Mouse (Mus musculus): ENCODE results near the gene Tm4sf5. TPM values are rescaled to one million over a fixed set of nuclear protein-coding genes. Genes with fewer than 3 reads are reported as not detected.

The Tm4sf5 gene
- polyA plus RNA-seq, 1 experiment from 2014 or later, result 91.8 TPM

DNA sequence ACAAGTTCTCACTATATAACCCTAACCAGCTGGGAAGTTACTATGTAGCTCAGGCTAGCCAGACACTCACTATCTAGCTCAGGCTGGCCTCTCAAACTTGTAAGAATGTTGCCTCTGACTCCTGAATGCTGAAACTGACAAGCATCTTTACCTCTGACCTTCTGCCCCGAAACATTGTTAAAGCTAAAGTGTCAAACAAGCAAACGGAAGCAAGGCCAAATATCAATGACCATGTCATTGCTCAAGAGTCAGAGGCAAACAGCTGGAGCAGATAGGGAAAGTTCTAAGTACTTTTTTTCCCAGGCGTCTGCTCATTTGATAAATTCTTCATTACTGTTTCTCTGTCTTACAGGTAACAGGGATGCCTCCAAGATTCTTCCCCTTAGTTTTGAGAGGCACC is 3.0 kb upstream of the Tm4sf5 start:
- no peak overlapping the region for H3K27ac ChIP-seq (replicated peaks)
- no peaks in the 10 kb centered on the region for H3K9me3 ChIP-seq (ENCODE audit: control insufficient read depth, low read length)
- no peaks in the 10 kb centered on the region for H3K27me3 ChIP-seq (ENCODE audit: control insufficient read depth, insufficient read depth, low read length)
- no peak overlapping the region for H3K4me2 ChIP-seq (replicated peaks; ENCODE audit: low read depth)
- no peak overlapping the region for H3K9ac ChIP-seq (ENCODE audit: low read length)
- WGBS, result 35% methylated on average over 3 of the region's 3 CpGs
- no peak for TF ChIP-seq EP300 (optimal IDR thresholded peaks at IDR 0.05)
- TF ChIP-seq CTCF (IDR thresholded peaks at IDR 0.05; ENCODE audit: low read depth), result no peak
- H3K4me1 ChIP-seq (replicated peaks; ENCODE audit: control insufficient read depth, insufficient read depth), result no peaks in the 10 kb centered on the region
- no peak overlapping the region for H3K4me3 ChIP-seq (ENCODE audit: low read depth, low read length)
- no peaks in the 10 kb centered on the region for H3K36me3 ChIP-seq (ENCODE audit: control insufficient read depth, insufficient read depth, low read length)
- ATAC-seq (ENCODE audit: low FRiP score, low TSS enrichment) (no peak), DNase-seq (ENCODE audit: low spot score) (no peak)

DNA sequence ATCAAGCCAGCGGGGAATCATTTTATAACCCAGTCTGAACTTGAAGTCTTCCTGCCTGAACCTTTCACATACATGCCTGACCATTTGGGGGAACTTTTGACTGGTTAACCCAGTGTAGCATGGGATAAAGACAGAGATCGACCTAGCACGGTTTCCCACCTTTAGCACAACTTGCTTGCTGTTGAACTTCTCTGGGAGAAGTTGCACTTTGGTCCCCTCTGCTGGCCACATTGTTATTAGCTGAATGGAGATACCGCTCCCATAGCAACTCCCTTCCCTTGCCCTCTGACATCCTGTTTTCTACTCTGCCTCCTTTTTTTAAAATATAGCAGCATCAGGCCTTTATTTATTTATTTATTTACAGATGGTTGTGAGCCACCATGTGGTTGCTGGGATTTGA is 1.3 kb downstream of the Tm4sf5 start:
- WGBS, result 20% methylated on average over 4 of the region's 4 CpGs
- Histone ChIP-seq H3K9me3 (ENCODE audit: control insufficient read depth, low read length) (no peaks in the 10 kb centered on the region), H3K4me3 (ENCODE audit: low read depth, low read length) (no peak overlapping the region), H3K27ac (replicated peaks) (no peak overlapping the region), H3K27me3 (ENCODE audit: control insufficient read depth, insufficient read depth, low read length) (no peaks in the 10 kb centered on the region), H3K4me2 (replicated peaks; ENCODE audit: low read depth) (peak overlapping the region; percentile 15; the same call in 1 of the 2 replicates), H3K4me1 (replicated peaks; ENCODE audit: control insufficient read depth, insufficient read depth) (no peaks in the 10 kb centered on the region), H3K36me3 (ENCODE audit: control insufficient read depth, insufficient read depth, low read length) (no peaks in the 10 kb centered on the region), H3K9ac (ENCODE audit: low read length) (no peak overlapping the region)
- TF ChIP-seq CTCF (IDR thresholded peaks at IDR 0.05; ENCODE audit: low read depth) (peak; percentile 84), EP300 (optimal IDR thresholded peaks at IDR 0.05) (no peak)
- DNase-seq (ENCODE audit: low spot score), result peak; percentile 83
- ATAC-seq (ENCODE audit: low FRiP score, low TSS enrichment), result peak; percentile 31; the same call in 1 of the 2 replicates

DNA sequence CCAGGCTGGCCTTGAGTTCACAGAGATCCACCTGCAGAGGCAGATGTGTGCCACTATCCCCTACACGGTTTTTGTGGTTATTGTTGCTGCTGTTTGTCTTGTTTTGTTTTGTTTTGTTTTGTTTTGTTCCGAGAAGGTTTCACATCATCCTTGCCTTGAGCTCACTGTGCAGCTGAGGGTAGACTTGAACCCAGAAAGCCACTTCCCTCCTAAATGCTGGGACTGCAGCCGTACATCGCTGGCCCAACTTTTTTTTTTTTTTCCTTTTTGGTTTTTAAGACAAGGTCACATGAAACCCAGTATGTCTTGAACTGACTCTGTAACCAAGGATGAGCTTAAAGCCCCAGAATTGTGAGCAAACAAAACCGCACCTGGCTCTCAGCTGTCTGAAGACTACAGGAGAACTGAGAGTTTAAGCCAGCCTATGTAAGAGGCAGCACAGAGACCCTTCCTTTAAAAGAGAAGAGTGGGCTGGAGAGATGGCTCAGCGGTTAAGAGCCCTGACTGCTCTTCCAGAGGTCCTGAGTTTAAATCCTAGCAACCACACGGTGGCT is 2.0 kb downstream of the Tm4sf5 start:
- no peak for TF ChIP-seq EP300 (optimal IDR thresholded peaks at IDR 0.05)
- TF ChIP-seq CTCF (IDR thresholded peaks at IDR 0.05; ENCODE audit: low read depth), result no peak
- no peak overlapping the region for H3K4me3 ChIP-seq (ENCODE audit: low read depth, low read length)
- DNase-seq (ENCODE audit: low spot score) (no peak), ATAC-seq (ENCODE audit: low FRiP score, low TSS enrichment) (no peak)
- H3K27ac ChIP-seq (replicated peaks), result no peak overlapping the region
- no peaks in the 10 kb centered on the region for H3K9me3 ChIP-seq (ENCODE audit: control insufficient read depth, low read length)
- H3K9ac ChIP-seq (ENCODE audit: low read length), result no peak overlapping the region
- no peaks in the 10 kb centered on the region for H3K36me3 ChIP-seq (ENCODE audit: control insufficient read depth, insufficient read depth, low read length)
- 72% methylated on average over 7 of the region's 7 CpGs for WGBS
- no peak overlapping the region for H3K4me2 ChIP-seq (replicated peaks; ENCODE audit: low read depth)
- no peaks in the 10 kb centered on the region for H3K4me1 ChIP-seq (replicated peaks; ENCODE audit: control insufficient read depth, insufficient read depth)
- no peaks in the 10 kb centered on the region for H3K27me3 ChIP-seq (ENCODE audit: control insufficient read depth, insufficient read depth, low read length)

DNA sequence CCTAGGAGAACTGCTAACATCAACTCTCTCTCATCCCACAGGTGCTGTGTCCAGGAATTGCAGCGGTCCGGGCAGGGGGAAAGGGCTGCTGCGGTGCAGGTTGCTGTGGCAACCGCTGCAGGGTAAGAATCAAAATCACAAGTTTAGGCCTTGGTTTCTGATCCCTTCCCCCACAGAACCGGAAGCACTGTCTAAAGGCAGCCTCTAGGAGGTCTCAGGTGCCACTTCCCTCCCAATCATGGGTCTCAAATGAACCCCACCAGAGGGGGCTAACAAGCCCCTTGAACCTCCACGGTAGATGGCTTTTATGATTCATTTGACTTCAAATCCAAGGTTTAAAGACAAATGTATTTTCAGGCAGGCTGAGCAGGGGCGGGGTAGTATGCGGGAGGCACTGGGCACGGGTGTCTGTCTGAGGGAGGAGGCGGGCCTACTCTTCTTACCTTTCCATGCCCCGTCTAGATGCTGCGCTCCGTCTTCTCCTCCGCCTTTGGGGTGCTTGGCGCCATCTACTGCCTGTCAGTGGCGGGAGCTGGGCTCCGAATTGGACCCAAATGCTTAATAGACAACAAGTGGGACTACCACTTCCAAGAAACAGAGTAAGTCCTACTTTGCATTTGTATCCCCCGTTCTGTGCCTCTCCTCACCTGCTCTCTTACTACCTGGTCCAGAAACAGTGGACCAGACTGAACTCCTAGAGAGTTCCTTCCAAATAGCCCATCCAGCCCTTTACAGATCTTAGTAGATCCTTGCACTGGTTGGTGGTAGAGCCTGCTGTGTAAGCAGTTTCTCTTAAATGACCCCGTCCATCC is 4.9 kb downstream of the Tm4sf5 start:
- DNase-seq (ENCODE audit: low spot score) (peak; percentile 65), ATAC-seq (ENCODE audit: low FRiP score, low TSS enrichment) (peak; percentile 48; the same call in 1 of the 2 replicates)
- no peak overlapping the region for H3K9ac ChIP-seq (ENCODE audit: low read length)
- no peak overlapping the region for H3K27ac ChIP-seq (replicated peaks)
- H3K4me1 ChIP-seq (replicated peaks; ENCODE audit: control insufficient read depth, insufficient read depth), result no peaks in the 10 kb centered on the region
- H3K4me3 ChIP-seq (ENCODE audit: low read depth, low read length), result no peak overlapping the region
- TF ChIP-seq CTCF (IDR thresholded peaks at IDR 0.05; ENCODE audit: low read depth) (peak; percentile 81), EP300 (optimal IDR thresholded peaks at IDR 0.05) (no peak)
- H3K36me3 ChIP-seq (ENCODE audit: control insufficient read depth, insufficient read depth, low read length), result no peaks in the 10 kb centered on the region
- no peak overlapping the region for H3K4me2 ChIP-seq (replicated peaks; ENCODE audit: low read depth)
- 12% methylated on average over 19 of the region's 19 CpGs for WGBS
- no peaks in the 10 kb centered on the region for H3K27me3 ChIP-seq (ENCODE audit: control insufficient read depth, insufficient read depth, low read length)
- H3K9me3 ChIP-seq (ENCODE audit: control insufficient read depth, low read length), result no peaks in the 10 kb centered on the region

DNA sequence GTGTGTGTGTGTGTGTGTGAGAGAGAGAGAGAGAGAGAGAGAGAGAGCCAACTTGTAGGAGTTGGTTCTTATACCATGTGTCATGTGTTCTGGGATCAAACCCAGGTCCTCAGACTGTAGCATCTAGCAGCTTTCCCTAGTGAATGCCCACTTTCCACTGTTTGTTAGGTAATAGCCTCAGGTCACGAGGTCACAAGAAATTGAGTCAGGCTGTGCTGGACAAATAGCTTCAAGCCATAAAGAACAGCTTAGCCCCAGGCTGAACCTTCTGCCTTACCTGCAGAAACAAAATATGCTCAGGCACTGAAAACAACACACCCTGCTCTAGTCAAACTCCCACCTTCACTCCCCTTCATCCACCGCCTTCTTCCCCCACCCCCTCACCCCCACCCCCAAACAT is 6.2 kb downstream of the Tm4sf5 start:
- DNase-seq (ENCODE audit: low spot score) (no peak), ATAC-seq (ENCODE audit: low FRiP score, low TSS enrichment) (no peak)
- Histone ChIP-seq H3K9me3 (ENCODE audit: control insufficient read depth, low read length) (no peaks in the 10 kb centered on the region), H3K4me3 (ENCODE audit: low read depth, low read length) (no peak overlapping the region), H3K4me2 (replicated peaks; ENCODE audit: low read depth) (no peak overlapping the region), H3K4me1 (replicated peaks; ENCODE audit: control insufficient read depth, insufficient read depth) (no peaks in the 10 kb centered on the region), H3K9ac (ENCODE audit: low read length) (no peak overlapping the region), H3K27me3 (ENCODE audit: control insufficient read depth, insufficient read depth, low read length) (no peaks in the 10 kb centered on the region), H3K27ac (replicated peaks) (no peak overlapping the region), H3K36me3 (ENCODE audit: control insufficient read depth, insufficient read depth, low read length) (no peaks in the 10 kb centered on the region)
- WGBS, result 53% methylated on average over 2 of the region's 2 CpGs
- TF ChIP-seq EP300 (optimal IDR thresholded peaks at IDR 0.05), result no peak
- no peak for TF ChIP-seq CTCF (IDR thresholded peaks at IDR 0.05; ENCODE audit: low read depth)

DNA sequence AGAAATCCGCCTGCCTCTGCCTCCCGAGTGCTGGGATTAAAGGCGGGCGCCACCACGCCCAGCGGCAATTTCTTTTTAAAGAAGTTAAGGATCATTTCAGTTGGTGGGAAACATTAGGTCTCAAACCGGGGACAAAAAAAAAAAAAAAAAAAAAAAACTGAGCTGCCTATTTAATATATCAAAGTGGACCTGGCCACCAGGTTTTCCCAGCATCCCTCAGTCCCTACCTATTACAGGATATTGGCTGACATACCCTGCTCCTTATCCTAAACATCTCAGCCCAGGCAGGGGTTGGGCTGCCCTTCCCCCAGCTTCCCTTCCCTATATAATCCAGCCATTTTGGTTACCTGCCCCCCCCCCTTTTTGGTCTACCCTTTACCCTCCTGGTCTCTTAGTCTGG is 6.8 kb downstream of the Tm4sf5 start:
- WGBS, result 92% methylated on average over 7 of the region's 7 CpGs
- ATAC-seq (ENCODE audit: low FRiP score, low TSS enrichment) (no peak), DNase-seq (ENCODE audit: low spot score) (no peak)
- Histone ChIP-seq H3K4me1 (replicated peaks; ENCODE audit: control insufficient read depth, insufficient read depth) (no peaks in the 10 kb centered on the region), H3K9ac (ENCODE audit: low read length) (no peak overlapping the region), H3K9me3 (ENCODE audit: control insufficient read depth, low read length) (no peaks in the 10 kb centered on the region), H3K4me2 (replicated peaks; ENCODE audit: low read depth) (no peak overlapping the region), H3K27me3 (ENCODE audit: control insufficient read depth, insufficient read depth, low read length) (no peaks in the 10 kb centered on the region), H3K36me3 (ENCODE audit: control insufficient read depth, insufficient read depth, low read length) (no peaks in the 10 kb centered on the region), H3K27ac (replicated peaks) (no peak overlapping the region), H3K4me3 (ENCODE audit: low read depth, low read length) (no peak overlapping the region)
- TF ChIP-seq EP300 (optimal IDR thresholded peaks at IDR 0.05), result no peak
- TF ChIP-seq CTCF (IDR thresholded peaks at IDR 0.05; ENCODE audit: low read depth), result no peak

Data from stomach, postnatal 0 days (tissue).